Mouse (Mus musculus): ENCODE results near the gene Dbil5.
"Not testable (repeated sequence)": the region's sequence is repeated elsewhere in the genome, so short reads cannot be mapped to it uniquely, and the experiment has no call there.

The Dbil5 gene

DNA sequence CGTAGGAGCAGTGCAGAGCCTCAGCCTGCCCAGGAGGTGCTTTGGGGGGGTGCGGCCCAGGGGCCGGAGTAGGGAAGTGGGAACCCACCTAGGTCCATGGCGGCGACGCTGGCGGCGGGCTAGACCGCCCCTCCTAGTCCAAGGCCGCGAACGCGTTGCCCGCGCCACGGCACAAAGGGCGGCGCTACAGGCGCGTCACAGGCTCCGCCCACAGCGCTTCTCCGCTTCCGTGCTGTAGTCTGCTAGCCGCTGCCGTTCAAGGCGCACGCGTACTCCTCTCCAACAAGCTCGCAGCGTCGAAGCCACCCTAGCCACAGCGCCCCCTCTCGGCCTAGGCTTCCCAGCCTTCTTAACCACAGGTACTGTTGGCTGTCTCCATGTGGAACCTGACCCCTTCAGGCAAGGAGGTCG is at the start of gene Dbil5, which contains the start of gene Gemin4:
Gene Dbil5 (plus strand): TSS at position 219 of the 411 bp plus-strand sequence.
Gene Gemin4 (minus strand): TSS at position 275 of the 411 bp plus-strand sequence.
- in situ Hi-C loops (cut with MseI, MboI) = no loop called here

GRCm38 (mm10) chr11:76168976-76169375 is 48.4 kb upstream of the Dbil5 start:
- in situ Hi-C loops (cut with MseI, MboI) = no loop called here

- in situ Hi-C loops (cut with MseI, MboI) = loop anchor here in 1 of 2 experiments (5.0 kb wide), 1 partner anchor 83 kb away; no protein-coding TSS in a partner anchor
Measured at GRCm38 (mm10) chr11:76170207-76170606, 47.2 kb upstream of the Dbil5 start.

- in situ Hi-C loops (cut with MseI, MboI) = no loop called here
Measured at GRCm38 (mm10) chr11:76178726-76179494, 38.5 kb upstream of the Dbil5 start.

- in situ Hi-C loops (cut with MseI, MboI) = no loop called here
Measured at GRCm38 (mm10) chr11:76179495-76180145, 37.8 kb upstream of the Dbil5 start, which contains the start of the genes Vps53 and Fam57a. Vps53 (minus strand) TSS chr11:76179647. Fam57a (plus strand) TSS chr11:76179671.

- in situ Hi-C loops (cut with MseI, MboI) = no loop called here
Measured at GRCm38 (mm10) chr11:76180146-76180540, 37.3 kb upstream of the Dbil5 start.

GRCm38 (mm10) chr11:76183745-76184144 is 33.7 kb upstream of the Dbil5 start:
- in situ Hi-C loops (cut with MseI, MboI) = no loop called here

GRCm38 (mm10) chr11:76186908-76187307 is 30.5 kb upstream of the Dbil5 start:
- in situ Hi-C loops (cut with MseI, MboI) = no loop called here

DNA sequence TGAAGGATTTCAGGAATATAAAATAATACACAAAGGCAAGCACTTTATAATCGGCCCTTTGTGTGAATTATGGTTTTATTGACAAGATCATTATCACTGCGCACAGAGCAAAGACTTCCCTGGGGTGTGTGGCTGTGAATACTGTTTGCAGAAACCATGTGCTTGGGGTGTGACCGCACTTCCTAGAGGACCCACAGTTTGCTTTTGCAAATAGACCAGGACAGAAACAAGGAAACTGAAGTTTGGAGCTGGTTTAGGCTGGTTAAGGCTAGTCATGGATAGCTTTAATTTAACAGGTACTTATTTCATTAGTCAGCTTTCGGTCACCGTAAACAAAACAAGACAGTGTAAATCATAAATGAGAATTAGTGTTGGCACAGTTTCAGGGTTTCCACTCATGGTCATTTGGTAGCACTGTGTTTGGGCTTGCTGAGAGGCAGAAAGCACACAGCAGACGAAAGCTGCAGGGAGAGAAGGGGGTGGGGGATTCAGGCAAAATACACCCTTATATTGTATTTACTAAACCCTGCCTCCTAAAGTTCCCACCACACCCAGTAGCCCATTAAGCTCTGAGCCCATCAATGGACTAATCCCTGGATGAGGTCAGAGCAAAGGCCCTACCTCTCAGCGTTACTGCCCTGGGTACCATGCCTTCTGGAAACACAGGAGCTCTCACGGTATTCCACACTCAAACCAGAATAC is 21.0 kb upstream of the Dbil5 start:
- in situ Hi-C loops (cut with MseI, MboI) = no loop called here

DNA sequence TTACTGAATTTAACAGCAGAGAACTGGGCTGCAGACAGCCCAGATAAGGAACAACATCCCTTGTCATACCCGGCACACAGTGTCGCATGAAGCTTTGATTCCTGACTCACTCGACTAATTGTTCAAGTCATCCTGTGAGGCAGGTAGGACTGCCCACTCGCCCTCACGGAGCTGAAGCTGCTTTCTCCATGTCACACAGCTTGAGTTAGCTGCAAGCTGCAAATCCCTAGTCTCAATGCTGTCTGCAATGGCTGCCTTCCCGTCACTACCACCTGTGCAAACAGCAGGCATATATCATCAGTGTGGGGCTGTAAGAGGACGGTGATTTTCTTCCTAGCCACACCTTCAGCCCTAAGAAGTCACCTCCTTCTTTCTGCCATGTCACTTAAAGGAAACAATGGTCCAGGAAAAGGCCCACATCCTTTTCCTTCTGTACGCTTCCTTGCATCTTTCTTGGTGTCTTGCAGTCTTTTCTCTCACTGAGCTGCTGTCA is 20.4 kb upstream of the Dbil5 start:
- in situ Hi-C loops (cut with MseI, MboI) = no loop called here

DNA sequence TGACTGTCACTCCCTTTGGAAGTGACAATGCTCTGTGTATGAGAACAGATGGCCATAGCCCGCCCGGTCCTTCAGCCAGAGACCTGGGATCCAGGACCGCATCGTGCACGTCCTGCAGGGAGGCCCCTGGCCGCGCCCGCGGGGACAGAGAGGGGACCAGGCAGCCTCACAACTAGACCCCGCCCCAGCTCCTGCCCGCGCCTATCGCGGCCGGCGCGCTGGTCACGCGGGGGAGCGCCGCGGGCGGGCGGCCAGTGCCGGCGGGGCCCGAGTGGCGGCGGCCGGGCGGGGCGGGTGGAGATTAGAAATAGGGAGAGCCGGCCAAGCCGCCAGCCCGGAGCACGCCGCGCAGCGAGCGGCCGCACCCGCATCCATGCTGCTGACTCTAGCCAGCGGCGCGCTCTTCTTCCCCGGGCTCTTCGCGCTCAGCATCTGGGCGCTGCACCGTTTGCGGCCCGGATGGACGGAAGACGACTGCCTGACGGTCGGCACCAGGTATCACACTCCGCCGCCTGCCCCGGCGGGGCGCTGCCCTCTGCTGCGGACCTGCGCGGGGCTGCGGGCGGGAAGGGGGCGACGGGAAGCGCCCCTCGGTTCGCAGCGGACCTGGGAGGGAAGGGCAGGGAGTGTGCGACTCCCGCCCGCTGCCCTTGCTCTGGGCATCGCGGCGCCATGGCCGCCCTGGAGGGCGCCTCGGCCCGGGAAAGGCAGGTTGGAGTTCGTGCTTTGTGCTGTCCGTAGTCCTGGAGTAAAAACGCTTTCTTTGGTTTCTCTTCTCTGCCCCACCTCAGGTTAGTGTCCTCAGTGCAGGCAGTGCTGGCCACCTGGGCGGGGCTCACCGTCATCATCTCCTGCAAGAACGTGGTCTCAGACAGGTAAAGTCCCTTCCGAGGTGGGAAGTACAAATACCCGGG is 15.4 kb upstream of the Dbil5 start:
- in situ Hi-C loops (cut with MseI, MboI) = no loop called here

- in situ Hi-C loops (cut with MseI, MboI) = no loop called here
Measured at GRCm38 (mm10) chr11:76206793-76207192, 10.6 kb upstream of the Dbil5 start.

GRCm38 (mm10) chr11:76210228-76210985 is 7.0 kb upstream of the Dbil5 start:
- in situ Hi-C loops (cut with MseI, MboI) = no loop called here

DNA sequence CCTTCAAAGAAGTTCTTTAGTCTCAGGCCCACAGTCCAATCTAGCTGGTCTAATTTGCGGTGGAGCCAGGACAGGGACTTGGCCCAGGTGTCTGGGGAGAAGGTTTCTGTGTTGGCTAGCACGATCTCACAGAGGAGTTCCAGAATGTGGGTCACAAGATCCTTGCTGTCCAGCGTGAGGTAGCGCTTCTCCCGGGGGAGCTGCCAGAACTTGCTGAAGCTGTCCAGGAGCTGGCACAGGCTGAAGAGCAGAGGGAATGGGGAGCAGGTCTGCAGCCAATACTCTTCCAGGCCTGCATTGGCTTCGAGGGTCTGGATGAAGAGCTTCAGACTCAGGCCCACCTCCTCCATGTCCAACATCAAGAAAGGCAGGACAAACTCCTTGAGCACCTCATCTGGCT is 5.8 kb upstream of the Dbil5 start:
- in situ Hi-C loops (cut with MseI, MboI) = not testable (repeated sequence)

GRCm38 (mm10) chr11:76213841-76214240 is 3.6 kb upstream of the Dbil5 start:
- in situ Hi-C loops (cut with MseI, MboI) = no loop called here

DNA sequence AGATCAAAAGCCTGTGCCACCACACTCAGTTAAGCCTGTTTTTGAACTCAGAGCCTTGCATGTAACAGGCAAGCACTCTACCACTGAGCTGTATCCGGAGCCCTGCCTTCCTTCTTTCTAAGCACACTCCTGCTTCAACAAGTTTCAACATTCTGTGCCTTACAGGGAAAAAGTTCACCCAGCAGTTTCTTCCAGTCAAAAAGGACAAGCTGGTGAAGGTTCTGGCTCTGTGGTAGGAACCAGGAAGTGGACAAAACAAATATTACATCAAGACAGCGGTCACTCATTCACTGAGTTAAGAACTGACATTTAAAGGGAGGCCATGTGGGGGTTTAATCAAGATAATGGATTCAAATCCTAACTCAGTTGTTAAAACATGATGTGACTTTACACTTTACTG is 2.4 kb upstream of the Dbil5 start:
- in situ Hi-C loops (cut with MseI, MboI) = no loop called here

GRCm38 (mm10) chr11:76216049-76216540 is 1.3 kb upstream of the Dbil5 start:
- in situ Hi-C loops (cut with MseI, MboI) = no loop called here

- in situ Hi-C loops (cut with MseI, MboI) = no loop called here
Measured at GRCm38 (mm10) chr11:76216681-76217389, 573 bp upstream of the Dbil5 start.

- in situ Hi-C loops (cut with MseI, MboI) = no loop called here
Measured at GRCm38 (mm10) chr11:76224631-76225030, 7.2 kb downstream of the Dbil5 start.

Data from mouse trophoblast stem cell (cell line).